Mouse (Mus musculus): ENCODE results near the gene Ergic1.

DNA sequence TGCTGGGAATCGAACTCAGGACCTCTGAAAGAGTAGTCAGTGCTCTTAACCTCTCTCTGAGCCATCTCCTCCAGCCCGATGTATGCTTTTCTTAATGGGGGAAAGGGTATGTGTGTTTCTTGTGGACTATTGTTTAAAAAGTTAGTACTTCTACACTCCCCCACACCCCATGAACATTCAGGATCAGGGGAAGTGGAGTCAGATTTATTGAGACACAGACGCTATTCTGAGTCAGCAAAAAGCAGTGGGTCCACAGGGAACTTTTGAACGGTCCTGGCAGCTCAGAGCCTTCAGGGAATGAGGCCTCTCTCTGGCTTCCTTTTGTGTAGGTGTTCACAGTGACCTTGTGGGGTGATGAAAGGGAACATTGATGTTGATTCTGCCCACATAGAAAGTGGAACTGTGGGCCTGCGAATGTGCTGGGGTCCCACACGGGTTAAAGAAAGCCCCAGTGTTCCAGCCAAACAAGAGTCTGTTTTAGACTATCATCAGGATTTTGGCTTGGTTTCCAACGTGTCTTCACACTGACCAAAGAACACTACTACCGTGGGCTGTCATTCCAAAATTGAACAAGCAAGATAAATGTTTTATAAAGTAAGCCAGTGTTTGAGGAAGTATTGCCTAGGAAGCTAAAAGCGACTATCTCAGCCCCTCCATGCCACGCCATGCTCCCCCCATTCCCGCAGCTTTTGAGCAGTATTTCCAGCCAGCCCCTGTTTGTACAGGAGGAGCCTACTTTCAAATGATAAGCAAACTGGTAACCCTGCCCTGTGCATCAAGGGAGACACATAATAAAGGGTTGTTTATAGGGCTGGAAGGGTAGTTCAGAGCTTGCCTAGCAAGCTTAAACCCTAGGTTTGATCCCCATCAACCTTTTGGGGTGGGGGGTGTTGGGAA is 144.4 kb downstream of the Ergic1 start:
- TF ChIP-seq POLR2A (IDR thresholded peaks at IDR 0.05; ENCODE audit: control insufficient read depth, extremely low read depth, insufficient read depth, low read length, poor library complexity) (no peak), CTCF (IDR thresholded peaks at IDR 0.05; ENCODE audit: borderline replicate concordance, control insufficient read depth, extremely low read depth, insufficient read depth, low read length, poor library complexity) (no peak)

Data from thymus, adult 2 months (tissue).